Mouse (Mus musculus): ENCODE measurements around the gene Adk. TPM values are rescaled to one million over a fixed set of nuclear protein-coding genes. Genes with fewer than 3 reads are reported as not detected.

Gene Adk
- total and polyA plus RNA-seq, 3 experiments, result 104 to 253 (median 212) TPM

- TF ChIP-seq CTCF (IDR thresholded peaks at IDR 0.05) (no peak), EP300 (IDR thresholded peaks at IDR 0.05; ENCODE audit: insufficient read depth, low read depth, low read length) (no peak), POLR2A (IDR thresholded peaks at IDR 0.05; ENCODE audit: insufficient read depth, low read depth, low read length) (no peak)
These were observed 148.5 kb downstream of the Adk start for GRCm38 (mm10) chr14:21200850-21201249.

GRCm38 (mm10) chr14:21206472-21206871, 154.1 kb downstream of the Adk start:
- intact Hi-C loops (cut with DNase I), result no loop called here
- Histone ChIP-seq H3K36me3 (ENCODE audit: control insufficient read depth, insufficient read depth, low read length) (no peaks in the 10 kb centered on the region), H3K4me1 (ENCODE audit: control insufficient read depth, insufficient read depth, low read length) (no peaks in the 10 kb centered on the region), H3K9ac (ENCODE audit: low read depth, low read length) (no peak overlapping the region), H3K4me3 (no peak overlapping the region), H3K27ac (no peak overlapping the region), H3K79me2 (replicated peaks; ENCODE audit: control insufficient read depth, insufficient read depth, low read length) (no peaks in the 10 kb centered on the region; the same call in 1 of the 2 replicates), H3K27me3 (ENCODE audit: control insufficient read depth, insufficient read depth, low read length) (no peaks in the 10 kb centered on the region)
- DNase-seq, result no peak
- 86% methylated on average over 4 of the region's 4 CpGs for WGBS
- TF ChIP-seq EP300 (IDR thresholded peaks at IDR 0.05; ENCODE audit: insufficient read depth, low read depth, low read length) (no peak), CTCF (IDR thresholded peaks at IDR 0.05) (no peak), POLR2A (IDR thresholded peaks at IDR 0.05; ENCODE audit: insufficient read depth, low read depth, low read length) (no peak)

More at GRCm38 (mm10) chr14:21200850-21201249, 148.5 kb downstream of the Adk start:
- Histone ChIP-seq H3K27ac (no peak overlapping the region), H3K27me3 (ENCODE audit: control insufficient read depth, insufficient read depth, low read length) (no peaks in the 10 kb centered on the region), H3K4me3 (no peak overlapping the region), H3K79me2 (replicated peaks; ENCODE audit: control insufficient read depth, insufficient read depth, low read length) (no peaks in the 10 kb centered on the region; the same call in 1 of the 2 replicates), H3K4me1 (ENCODE audit: control insufficient read depth, insufficient read depth, low read length) (no peaks in the 10 kb centered on the region), H3K36me3 (ENCODE audit: control insufficient read depth, insufficient read depth, low read length) (no peaks in the 10 kb centered on the region), H3K9ac (ENCODE audit: low read depth, low read length) (no peak overlapping the region)
- no peak for DNase-seq
- 82% methylated on average over 3 of the region's 3 CpGs for WGBS
- intact Hi-C loops (cut with DNase I), result no loop called here

DNA sequence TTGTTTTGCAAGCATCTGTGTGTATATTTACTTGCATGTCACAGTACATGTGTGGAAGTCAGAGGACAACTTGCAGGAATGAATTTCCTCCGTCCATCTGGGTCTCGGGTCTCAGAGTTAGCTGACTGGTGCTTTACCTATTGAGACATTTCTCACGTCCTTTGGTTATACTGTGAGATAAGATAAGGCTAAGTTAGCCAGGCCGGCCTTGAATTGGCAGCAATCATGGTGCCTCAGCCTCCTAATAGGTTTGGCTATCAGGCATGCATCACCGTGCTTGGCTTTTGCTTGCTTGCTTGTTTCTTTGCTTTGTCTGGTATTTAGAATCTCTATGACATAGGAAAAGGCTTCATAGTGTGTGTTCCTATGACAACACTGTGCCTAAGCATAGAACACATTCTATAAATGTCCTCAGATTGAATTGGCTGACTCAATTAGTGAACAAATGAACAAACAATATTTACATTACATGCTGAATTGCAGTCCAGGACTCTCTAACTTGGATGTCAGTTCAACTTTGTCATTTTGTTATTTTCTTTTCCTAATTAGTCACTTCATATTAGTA, 169.3 kb downstream of the Adk start:
- H3K4me1 ChIP-seq (ENCODE audit: control insufficient read depth, insufficient read depth, low read length), result no peaks in the 10 kb centered on the region
- no peak overlapping the region for H3K4me3 ChIP-seq
- no peaks in the 10 kb centered on the region for H3K36me3 ChIP-seq (ENCODE audit: control insufficient read depth, insufficient read depth, low read length)
- 31% methylated on average over 5 of the region's 5 CpGs for WGBS
- no peak overlapping the region for H3K27ac ChIP-seq
- TF ChIP-seq EP300 (IDR thresholded peaks at IDR 0.05; ENCODE audit: insufficient read depth, low read depth, low read length) (no peak), POLR2A (IDR thresholded peaks at IDR 0.05; ENCODE audit: insufficient read depth, low read depth, low read length) (no peak), CTCF (IDR thresholded peaks at IDR 0.05) (no peak)
- no peaks in the 10 kb centered on the region for H3K79me2 ChIP-seq (replicated peaks; ENCODE audit: control insufficient read depth, insufficient read depth, low read length)
- intact Hi-C loops (cut with DNase I), result no loop called here
- H3K27me3 ChIP-seq (ENCODE audit: control insufficient read depth, insufficient read depth, low read length), result no peaks in the 10 kb centered on the region
- no peak overlapping the region for H3K9ac ChIP-seq (ENCODE audit: low read depth, low read length)
- no peak for DNase-seq

- H3K36me3 ChIP-seq (ENCODE audit: control insufficient read depth, insufficient read depth, low read length), result no peaks in the 10 kb centered on the region
- no peaks in the 10 kb centered on the region for H3K79me2 ChIP-seq (replicated peaks; ENCODE audit: control insufficient read depth, insufficient read depth, low read length)
- no peak overlapping the region for H3K4me3 ChIP-seq
- H3K27ac ChIP-seq, result no peak overlapping the region
- no peaks in the 10 kb centered on the region for H3K4me1 ChIP-seq (ENCODE audit: control insufficient read depth, insufficient read depth, low read length)
- no peak for DNase-seq
- 70% methylated on average over 3 of the region's 3 CpGs for WGBS
- intact Hi-C loops (cut with DNase I), result no loop called here
- no peak overlapping the region for H3K9ac ChIP-seq (ENCODE audit: low read depth, low read length)
- no peaks in the 10 kb centered on the region for H3K27me3 ChIP-seq (ENCODE audit: control insufficient read depth, insufficient read depth, low read length)
- TF ChIP-seq POLR2A (IDR thresholded peaks at IDR 0.05; ENCODE audit: insufficient read depth, low read depth, low read length) (no peak), EP300 (IDR thresholded peaks at IDR 0.05; ENCODE audit: insufficient read depth, low read depth, low read length) (no peak), CTCF (IDR thresholded peaks at IDR 0.05) (no peak)
These were observed 169.8 kb downstream of the Adk start for GRCm38 (mm10) chr14:21222206-21222605.

GRCm38 (mm10) chr14:21223456-21223855, 171.1 kb downstream of the Adk start:
- intact Hi-C loops (cut with DNase I), result no loop called here
- Histone ChIP-seq H3K79me2 (replicated peaks; ENCODE audit: control insufficient read depth, insufficient read depth, low read length) (no peaks in the 10 kb centered on the region), H3K9ac (ENCODE audit: low read depth, low read length) (no peak overlapping the region), H3K4me3 (no peak overlapping the region), H3K27me3 (ENCODE audit: control insufficient read depth, insufficient read depth, low read length) (no peaks in the 10 kb centered on the region), H3K27ac (no peak overlapping the region), H3K4me1 (ENCODE audit: control insufficient read depth, insufficient read depth, low read length) (no peaks in the 10 kb centered on the region), H3K36me3 (ENCODE audit: control insufficient read depth, insufficient read depth, low read length) (no peaks in the 10 kb centered on the region)
- TF ChIP-seq CTCF (IDR thresholded peaks at IDR 0.05) (no peak), POLR2A (IDR thresholded peaks at IDR 0.05; ENCODE audit: insufficient read depth, low read depth, low read length) (no peak), EP300 (IDR thresholded peaks at IDR 0.05; ENCODE audit: insufficient read depth, low read depth, low read length) (no peak)
- WGBS, result 90% methylated on average over 6 of the region's 6 CpGs
- no peak for DNase-seq

DNA sequence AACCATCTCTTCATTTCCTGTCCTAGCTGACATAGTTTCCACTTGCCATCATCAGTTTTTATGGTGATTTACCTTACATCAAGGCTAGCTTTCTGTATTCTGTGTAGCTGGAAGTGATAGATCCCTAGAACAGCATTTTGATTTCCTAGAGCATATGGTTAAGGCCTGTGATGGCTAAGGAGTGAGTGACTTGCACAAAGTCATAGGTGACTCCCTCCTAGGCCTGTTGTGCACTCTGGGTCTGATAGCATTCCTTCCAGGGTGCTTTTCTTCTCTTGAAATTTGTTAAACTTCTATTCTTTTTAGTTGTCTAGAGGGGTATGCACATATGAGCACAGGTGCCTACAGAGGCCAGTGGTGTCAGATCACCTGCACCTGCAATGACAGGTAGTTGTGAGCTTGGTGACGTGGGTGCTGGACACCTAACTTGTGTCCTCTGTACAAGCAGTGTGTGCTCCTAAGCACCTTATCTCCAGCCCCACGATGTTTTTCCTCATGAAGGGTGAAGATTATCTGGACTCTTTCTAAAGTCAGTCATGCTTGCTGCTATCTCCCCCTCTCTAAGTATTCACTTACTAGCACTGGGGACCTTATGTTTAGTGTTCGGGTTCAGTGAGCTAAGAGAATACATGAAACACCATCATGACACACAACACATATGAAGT, 171.7 kb downstream of the Adk start:
- no peaks in the 10 kb centered on the region for H3K36me3 ChIP-seq (ENCODE audit: control insufficient read depth, insufficient read depth, low read length)
- H3K9ac ChIP-seq (ENCODE audit: low read depth, low read length), result no peak overlapping the region
- intact Hi-C loops (cut with DNase I), result no loop called here
- no peaks in the 10 kb centered on the region for H3K79me2 ChIP-seq (replicated peaks; ENCODE audit: control insufficient read depth, insufficient read depth, low read length)
- H3K4me1 ChIP-seq (ENCODE audit: control insufficient read depth, insufficient read depth, low read length), result no peaks in the 10 kb centered on the region
- TF ChIP-seq POLR2A (IDR thresholded peaks at IDR 0.05; ENCODE audit: insufficient read depth, low read depth, low read length) (no peak), EP300 (IDR thresholded peaks at IDR 0.05; ENCODE audit: insufficient read depth, low read depth, low read length) (no peak), CTCF (IDR thresholded peaks at IDR 0.05) (no peak)
- DNase-seq, result no peak
- WGBS, result 64% methylated on average over 3 of the region's 3 CpGs
- H3K4me3 ChIP-seq, result no peak overlapping the region
- H3K27me3 ChIP-seq (ENCODE audit: control insufficient read depth, insufficient read depth, low read length), result no peaks in the 10 kb centered on the region
- H3K27ac ChIP-seq, result no peak overlapping the region

Data from heart, adult 2 months (tissue).